Mouse (Mus musculus) testis, postnatal 10 days (tissue): ENCODE data around the gene Etl4.
A peak's percentile ranks its signal among the peaks of the same experiment; 100 is the strongest.
"Not testable (repeated sequence)": the region's sequence is repeated elsewhere in the genome, so short reads cannot be mapped to it uniquely, and the experiment has no call there.

Source experiments
- DNase-seq: peaks from one replicate; pipeline ENCODE4 v3.0.0; 2021; ENCODE audit warnings: low spot score

Gene Etl4

GRCm38 (mm10) chr2:20654058-20654457 is 744.5 kb downstream of the Etl4 start:
- no peak for DNase-seq

- no peak for DNase-seq
These were observed 745.2 kb downstream of the Etl4 start for GRCm38 (mm10) chr2:20654598-20655340.

GRCm38 (mm10) chr2:20655341-20655612 is 745.7 kb downstream of the Etl4 start:
- DNase-seq, result no peak

GRCm38 (mm10) chr2:20657856-20658255 is 748.3 kb downstream of the Etl4 start:
- DNase-seq, result peak; percentile 79

- no peak for DNase-seq
These were observed 752.3 kb downstream of the Etl4 start for GRCm38 (mm10) chr2:20661841-20662240.

GRCm38 (mm10) chr2:20662696-20663095 is 753.1 kb downstream of the Etl4 start:
- DNase-seq, result no peak

- no peak for DNase-seq
These were observed 755.9 kb downstream of the Etl4 start for GRCm38 (mm10) chr2:20665309-20665971.

- DNase-seq, result peak; percentile 76
These were observed 756.5 kb downstream of the Etl4 start for GRCm38 (mm10) chr2:20666051-20666478.

GRCm38 (mm10) chr2:20667876-20668275 is 758.3 kb downstream of the Etl4 start:
- DNase-seq, result no peak

GRCm38 (mm10) chr2:20668276-20669030 is 758.9 kb downstream of the Etl4 start:
- not testable (repeated sequence) for DNase-seq

GRCm38 (mm10) chr2:20669367-20669766 is 759.8 kb downstream of the Etl4 start:
- DNase-seq, result no peak

- DNase-seq, result no peak
These were observed 762.1 kb downstream of the Etl4 start for GRCm38 (mm10) chr2:20671546-20672255.

GRCm38 (mm10) chr2:20672281-20672680 is 762.7 kb downstream of the Etl4 start:
- DNase-seq, result no peak

GRCm38 (mm10) chr2:20672803-20673603 is 763.4 kb downstream of the Etl4 start:
- peak; percentile 75 for DNase-seq

GRCm38 (mm10) chr2:20676379-20676778 is 766.8 kb downstream of the Etl4 start:
- peak; percentile 66 for DNase-seq

GRCm38 (mm10) chr2:20678793-20679192 is 769.2 kb downstream of the Etl4 start:
- no peak for DNase-seq

- not testable (repeated sequence) for DNase-seq
These were observed 772.6 kb downstream of the Etl4 start for GRCm38 (mm10) chr2:20682203-20682602.

GRCm38 (mm10) chr2:20689389-20689788 is 779.8 kb downstream of the Etl4 start:
- no peak for DNase-seq

- DNase-seq, result no peak
These were observed 783.3 kb downstream of the Etl4 start for GRCm38 (mm10) chr2:20692898-20693297.

- DNase-seq, result no peak
These were observed 784.2 kb downstream of the Etl4 start for GRCm38 (mm10) chr2:20693772-20694171.

GRCm38 (mm10) chr2:20697719-20698118 is 788.1 kb downstream of the Etl4 start:
- no peak for DNase-seq

GRCm38 (mm10) chr2:20705110-20705509 is 795.5 kb downstream of the Etl4 start:
- DNase-seq, result peak; percentile 20
